Mouse (Mus musculus) frontal cortex, adult (tissue): ENCODE data around the gene Ikzf2.

Experiments
- ATAC-seq: cut with Nextera tagmentation; 2 replicates; pipeline ENCODE4 v1.9.2; 2017; ENCODE audit warnings: mild to moderate bottlenecking, moderate library complexity, mixed read lengths; ENCODE audit not compliant: low TSS enrichment

The Ikzf2 gene

GRCm38 (mm10) chr1:69659779-69660178 is 27.3 kb downstream of the Ikzf2 start:
- no peak for ATAC-seq

GRCm38 (mm10) chr1:69658051-69658450 is 29.0 kb downstream of the Ikzf2 start:
- ATAC-seq = no peak

GRCm38 (mm10) chr1:69657455-69657854 is 29.6 kb downstream of the Ikzf2 start:
- ATAC-seq = no peak

- peak; percentile 47; the same call in 1 of the 2 replicates for ATAC-seq
Measured at GRCm38 (mm10) chr1:69656929-69657328, 30.1 kb downstream of the Ikzf2 start.

GRCm38 (mm10) chr1:69656047-69656782 is 30.8 kb downstream of the Ikzf2 start:
- ATAC-seq = no peak

GRCm38 (mm10) chr1:69655368-69655767 is 31.7 kb downstream of the Ikzf2 start:
- no peak for ATAC-seq

- ATAC-seq = no peak
Measured at GRCm38 (mm10) chr1:69654955-69655354, 32.1 kb downstream of the Ikzf2 start.

GRCm38 (mm10) chr1:69653419-69653818 is 33.6 kb downstream of the Ikzf2 start:
- no peak for ATAC-seq

- ATAC-seq = no peak
Measured at GRCm38 (mm10) chr1:69643138-69643537, 43.9 kb downstream of the Ikzf2 start.

GRCm38 (mm10) chr1:69641986-69642385 is 45.1 kb downstream of the Ikzf2 start:
- ATAC-seq = no peak

- no peak for ATAC-seq
Measured at GRCm38 (mm10) chr1:69638321-69638720, 48.7 kb downstream of the Ikzf2 start.

- ATAC-seq = no peak
Measured at GRCm38 (mm10) chr1:69637907-69638306, 49.1 kb downstream of the Ikzf2 start.

- ATAC-seq = no peak
Measured at GRCm38 (mm10) chr1:69634259-69634658, 52.8 kb downstream of the Ikzf2 start.

GRCm38 (mm10) chr1:69630508-69630907 is 56.5 kb downstream of the Ikzf2 start:
- no peak for ATAC-seq

GRCm38 (mm10) chr1:69629513-69629912 is 57.5 kb downstream of the Ikzf2 start:
- no peak for ATAC-seq

GRCm38 (mm10) chr1:69612076-69612475 is 75.0 kb downstream of the Ikzf2 start:
- no peak for ATAC-seq

GRCm38 (mm10) chr1:69611204-69611725 is 75.8 kb downstream of the Ikzf2 start:
- no peak for ATAC-seq

GRCm38 (mm10) chr1:69610791-69611190 is 76.3 kb downstream of the Ikzf2 start:
- ATAC-seq = no peak

GRCm38 (mm10) chr1:69608846-69609245 is 78.2 kb downstream of the Ikzf2 start:
- no peak for ATAC-seq

- no peak for ATAC-seq
Measured at GRCm38 (mm10) chr1:69606844-69607243, 80.2 kb downstream of the Ikzf2 start.

- no peak for ATAC-seq
Measured at GRCm38 (mm10) chr1:69604213-69604612, 82.8 kb downstream of the Ikzf2 start.

- ATAC-seq = no peak
Measured at GRCm38 (mm10) chr1:69600954-69601353, 86.1 kb downstream of the Ikzf2 start.

GRCm38 (mm10) chr1:69599074-69599772 is 87.8 kb downstream of the Ikzf2 start:
- no peak for ATAC-seq
